Mouse (Mus musculus): ENCODE measurements at regions not wholly inside any gene's neighbourhood (a gene's known extent, or its start where the extent isn't known, plus 50 kb on each side); places are given as distances from the start of the nearest gene placed in this dataset.

GRCm38 (mm10) chr12:42006912-42007311 is 520.7 kb upstream of the Lrrn3 start:
- H3K4me1 ChIP-seq (ENCODE audit: control insufficient read depth in 1 of 2, insufficient read depth in 2 of 2, low read length in 2 of 2), result no peaks in the 10 kb centered on the region
- H3K4me3 ChIP-seq (ENCODE audit: control insufficient read depth in 1 of 2, insufficient read depth in 1 of 2, low read depth in 2 of 2, low read length in 2 of 2), result no peak overlapping the region
- no peak overlapping the region for H3K9ac ChIP-seq (ENCODE audit: control insufficient read depth, low read depth, low read length, poor library complexity, severe bottlenecking)
- TF ChIP-seq ETS1 (IDR thresholded peaks at IDR 0.05; ENCODE audit: low read depth, low read length) (no peak), MXI1 (IDR thresholded peaks at IDR 0.05; ENCODE audit: low read depth, low read length) (no peak), CTCF (IDR thresholded peaks at IDR 0.05 in 2 of 3, conservative IDR thresholded peaks at IDR 0.05 in 1 of 3; ENCODE audit: control insufficient read depth in 1 of 3, insufficient read depth in 1 of 3, low read depth in 2 of 3, low read length in 3 of 3, poor library complexity in 1 of 3, severe bottlenecking in 1 of 3) (no peak), RCOR1 (IDR thresholded peaks at IDR 0.05; ENCODE audit: low read depth, low read length) (no peak), TCF12 (IDR thresholded peaks at IDR 0.05; ENCODE audit: low read depth, low read length) (no peak), POLR2A (IDR thresholded peaks at IDR 0.05; ENCODE audit: control insufficient read depth in 1 of 2, insufficient read depth in 1 of 2, low read depth in 1 of 2, low read length in 2 of 2, poor library complexity in 1 of 2) (no peak), KAT2A (conservative IDR thresholded peaks at IDR 0.05; ENCODE audit: low read depth, low read length) (no peak), ELF1 (IDR thresholded peaks at IDR 0.05; ENCODE audit: low read depth, low read length) (no peak), E2F4 (IDR thresholded peaks at IDR 0.05; ENCODE audit: borderline replicate concordance, low read depth, low read length) (no peak), SMC3 (IDR thresholded peaks at IDR 0.05; ENCODE audit: low read depth, low read length) (no peak), ZNF384 (IDR thresholded peaks at IDR 0.05; ENCODE audit: low read depth, low read length) (no peak), USF2 (IDR thresholded peaks at IDR 0.05; ENCODE audit: borderline replicate concordance in 1 of 2, insufficient read depth in 1 of 2, low read depth in 1 of 2, low read length in 2 of 2) (no peak), RAD21 (IDR thresholded peaks at IDR 0.05; ENCODE audit: low read depth, low read length) (no peak), TBP (IDR thresholded peaks at IDR 0.05; ENCODE audit: low read depth, low read length) (no peak), POLR2AphosphoS5 (IDR thresholded peaks at IDR 0.05; ENCODE audit: borderline replicate concordance, low read depth, low read length) (no peak), USF1 (IDR thresholded peaks at IDR 0.05; ENCODE audit: low read depth, low read length) (no peak), MAFK (IDR thresholded peaks at IDR 0.05; ENCODE audit: borderline replicate concordance, low read depth, low read length) (no peak), TAL1 (IDR thresholded peaks at IDR 0.05; ENCODE audit: low read length) (no peak), JUND (IDR thresholded peaks at IDR 0.05; ENCODE audit: low read depth, low read length) (no peak), GATA1 (IDR thresholded peaks at IDR 0.05; ENCODE audit: low read depth, low read length) (no peak)
- H3K27me3 ChIP-seq (ENCODE audit: control insufficient read depth in 1 of 2, insufficient read depth in 2 of 2, low read length in 2 of 2), result no peaks in the 10 kb centered on the region
- no peaks in the 10 kb centered on the region for H3K79me2 ChIP-seq (ENCODE audit: control insufficient read depth, insufficient read depth, low read length, poor library complexity)
- no peaks in the 10 kb centered on the region for H3K36me3 ChIP-seq (ENCODE audit: control insufficient read depth in 1 of 2, insufficient read depth in 2 of 2, low read length in 2 of 2)
- H3K27ac ChIP-seq (ENCODE audit: control insufficient read depth, low read depth, low read length), result no peak overlapping the region
- no peaks in the 10 kb centered on the region for H3K9me3 ChIP-seq (replicated peaks; ENCODE audit: insufficient read depth, low read length)
- no peak for DNase-seq (ENCODE audit: low read depth, low spot score)
